Mouse (Mus musculus) megakaryocyte, embryonic 14.5 days (primary cell): ENCODE data around the gene Tmem37.

Experiments
- FLI1 ChIP-seq: IDR thresholded peaks from 2 replicates; pipeline ENCODE4 v1.6.1; 2012; ENCODE audit warnings: low read length, inconsistent platforms, mixed read lengths
- GATA1 ChIP-seq: IDR thresholded peaks from 3 replicates; pipeline ENCODE4 v1.6.1; 2012; ENCODE audit warnings: mixed read lengths, low read length, inconsistent platforms, borderline replicate concordance

- TF ChIP-seq FLI1 (no peak), GATA1 (no peak)
Observed at GRCm38 (mm10) chr1:120120969-120121811, 47.3 kb upstream of the Tmem37 start, which contains the start of the genes Dbi and 3110009E18Rik.
